Mouse (Mus musculus): ENCODE results near the gene Fbxw17.

DNA sequence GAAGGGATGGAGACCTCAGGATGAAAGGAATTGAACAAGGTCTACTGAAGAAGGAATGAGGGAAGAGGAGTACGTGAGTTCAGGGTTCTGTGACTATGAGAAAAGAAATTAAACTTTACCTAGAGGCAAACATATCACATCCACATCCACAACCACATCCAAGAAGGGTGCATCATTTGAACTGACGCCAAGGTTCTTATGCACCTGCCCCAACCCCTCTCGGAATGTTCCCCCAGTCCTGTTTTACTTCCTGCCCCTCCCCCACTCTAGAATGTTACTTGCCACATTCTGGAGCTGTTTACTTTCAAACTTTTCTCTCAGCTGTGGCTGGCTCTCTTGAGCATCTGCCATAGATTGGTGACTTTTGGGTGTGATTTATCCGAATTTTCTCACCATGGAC is 49.3 kb downstream of the Fbxw17 start, which contains the start of gene Nutm2:
- TF ChIP-seq CTCF (IDR thresholded peaks at IDR 0.05; ENCODE audit: low read depth) = no peak
- no peak for TF ChIP-seq EP300 (optimal IDR thresholded peaks at IDR 0.05)

Data from stomach, postnatal 0 days (tissue).